Mouse (Mus musculus): ENCODE data around the gene Cux1. TPM values are rescaled to one million over a fixed set of nuclear protein-coding genes. Genes with fewer than 3 reads are reported as not detected.

Gene Cux1
- polyA plus RNA-seq, 1 experiment from 2014 or later = 146 TPM

- peaks cover 20% of the 10 kb centered on the region; the same call in 1 of the 2 replicates for H3K36me3 ChIP-seq
- H3K4me3 ChIP-seq = no peak overlapping the region
- H3K9ac ChIP-seq (replicated peaks) = no peak overlapping the region
- peaks cover 6% of the 10 kb centered on the region for H3K4me1 ChIP-seq
- 86% methylated on average over 6 of the region's 6 CpGs for WGBS
- ATAC-seq (replicated peaks) = no peak
- H3K4me2 ChIP-seq (replicated peaks) = no peak overlapping the region
- H3K9me3 ChIP-seq = no peaks in the 10 kb centered on the region
- H3K27ac ChIP-seq (replicated peaks) = peak overlapping the region; percentile 44; the same call in 1 of the 2 replicates
- no peaks in the 10 kb centered on the region for H3K27me3 ChIP-seq
Observed at GRCm38 (mm10) chr5:136362473-136363230, 204.6 kb downstream of the Cux1 start.

- no peak overlapping the region for H3K4me2 ChIP-seq (replicated peaks)
- H3K9ac ChIP-seq (replicated peaks) = no peak overlapping the region
- peaks cover 16% of the 10 kb centered on the region; the same call in 1 of the 2 replicates for H3K36me3 ChIP-seq
- ATAC-seq (replicated peaks) = no peak
- WGBS = 93% methylated on average over 5 of the region's 5 CpGs
- peaks cover 12% of the 10 kb centered on the region for H3K4me1 ChIP-seq
- H3K4me3 ChIP-seq = no peak overlapping the region
- no peaks in the 10 kb centered on the region for H3K9me3 ChIP-seq
- H3K27ac ChIP-seq (replicated peaks) = no peak overlapping the region
- no peaks in the 10 kb centered on the region for H3K27me3 ChIP-seq
Observed at GRCm38 (mm10) chr5:136362021-136362420, 205.3 kb downstream of the Cux1 start.

- peaks cover 42% of the 10 kb centered on the region for H3K4me1 ChIP-seq
- H3K36me3 ChIP-seq = peaks cover 15% of the 10 kb centered on the region; the same call in 1 of the 2 replicates
- no peak overlapping the region for H3K4me2 ChIP-seq (replicated peaks)
- WGBS = 28% methylated on average over 2 of the region's 2 CpGs
- H3K27me3 ChIP-seq = no peaks in the 10 kb centered on the region
- H3K4me3 ChIP-seq = no peak overlapping the region
- H3K9ac ChIP-seq (replicated peaks) = no peak overlapping the region
- H3K9me3 ChIP-seq = no peaks in the 10 kb centered on the region
- ATAC-seq (replicated peaks) = peak; percentile 69
- peak overlapping the region; percentile 72 for H3K27ac ChIP-seq (replicated peaks)
Observed at GRCm38 (mm10) chr5:136357227-136357626, 210.1 kb downstream of the Cux1 start.

- Histone ChIP-seq H3K36me3 (peaks cover 9% of the 10 kb centered on the region; the same call in 1 of the 2 replicates), H3K9ac (replicated peaks) (no peak overlapping the region), H3K4me1 (peaks cover 42% of the 10 kb centered on the region), H3K9me3 (no peaks in the 10 kb centered on the region), H3K27ac (replicated peaks) (peak overlapping the region; percentile 55), H3K27me3 (no peaks in the 10 kb centered on the region), H3K4me2 (replicated peaks) (no peak overlapping the region), H3K4me3 (no peak overlapping the region)
- ATAC-seq (replicated peaks) = no peak
- 88% methylated on average over 3 of the region's 3 CpGs for WGBS
Observed at GRCm38 (mm10) chr5:136355583-136356126, 211.6 kb downstream of the Cux1 start.

- no peaks in the 10 kb centered on the region for H3K27me3 ChIP-seq
- H3K4me2 ChIP-seq (replicated peaks) = no peak overlapping the region
- H3K4me3 ChIP-seq = no peak overlapping the region
- ATAC-seq (replicated peaks) = no peak
- no peaks in the 10 kb centered on the region for H3K9me3 ChIP-seq
- H3K9ac ChIP-seq (replicated peaks) = no peak overlapping the region
- H3K27ac ChIP-seq (replicated peaks) = no peak overlapping the region
- 50% methylated on average over 6 of the region's 6 CpGs for WGBS
- peaks cover 42% of the 10 kb centered on the region for H3K4me1 ChIP-seq
- H3K36me3 ChIP-seq = 0 out of 2 replicates have a peak, but pooled peaks cover 4% of the 10 kb centered on the region
Observed at GRCm38 (mm10) chr5:136354729-136355128, 212.6 kb downstream of the Cux1 start.

GRCm38 (mm10) chr5:136353114-136353513 is 214.2 kb downstream of the Cux1 start:
- H3K27me3 ChIP-seq = no peaks in the 10 kb centered on the region
- 0 out of 2 replicates have a peak overlapping the region, but pooled peaks have one; percentile 17 for H3K27ac ChIP-seq (replicated peaks)
- H3K9me3 ChIP-seq = no peaks in the 10 kb centered on the region
- H3K4me1 ChIP-seq = peaks cover 42% of the 10 kb centered on the region
- no peak overlapping the region for H3K9ac ChIP-seq (replicated peaks)
- ATAC-seq (replicated peaks) = no peak
- 16% methylated on average over 8 of the region's 8 CpGs for WGBS
- H3K4me2 ChIP-seq (replicated peaks) = no peak overlapping the region
- H3K36me3 ChIP-seq = 0 out of 2 replicates have a peak, but pooled peaks cover 2% of the 10 kb centered on the region
- no peak overlapping the region for H3K4me3 ChIP-seq

- no peak overlapping the region for H3K4me2 ChIP-seq (replicated peaks)
- ATAC-seq (replicated peaks) = no peak
- no peak overlapping the region for H3K27ac ChIP-seq (replicated peaks)
- 91% methylated on average over 15 of the region's 15 CpGs for WGBS
- no peak overlapping the region for H3K4me3 ChIP-seq
- H3K9ac ChIP-seq (replicated peaks) = no peak overlapping the region
- peaks cover 20% of the 10 kb centered on the region for H3K36me3 ChIP-seq
- H3K27me3 ChIP-seq = no peaks in the 10 kb centered on the region
- H3K9me3 ChIP-seq = no peaks in the 10 kb centered on the region
- no peaks in the 10 kb centered on the region for H3K4me1 ChIP-seq
Observed at GRCm38 (mm10) chr5:136343156-136343890, 224.0 kb downstream of the Cux1 start.

GRCm38 (mm10) chr5:136336798-136337527 is 230.3 kb downstream of the Cux1 start:
- no peak for ATAC-seq (replicated peaks)
- WGBS = 85% methylated on average over 4 of the region's 4 CpGs
- Histone ChIP-seq H3K36me3 (peaks cover 27% of the 10 kb centered on the region), H3K4me2 (replicated peaks) (no peak overlapping the region), H3K9me3 (no peaks in the 10 kb centered on the region), H3K4me3 (no peak overlapping the region), H3K27me3 (no peaks in the 10 kb centered on the region), H3K9ac (replicated peaks) (no peak overlapping the region), H3K27ac (replicated peaks) (no peak overlapping the region), H3K4me1 (no peaks in the 10 kb centered on the region)

GRCm38 (mm10) chr5:136335681-136336080 is 231.6 kb downstream of the Cux1 start:
- 88% methylated on average over 4 of the region's 4 CpGs for WGBS
- Histone ChIP-seq H3K27me3 (no peaks in the 10 kb centered on the region), H3K4me2 (replicated peaks) (no peak overlapping the region), H3K36me3 (peaks cover 27% of the 10 kb centered on the region), H3K9me3 (no peaks in the 10 kb centered on the region), H3K4me3 (no peak overlapping the region), H3K9ac (replicated peaks) (no peak overlapping the region), H3K4me1 (no peaks in the 10 kb centered on the region), H3K27ac (replicated peaks) (no peak overlapping the region)
- no peak for ATAC-seq (replicated peaks)

- Histone ChIP-seq H3K27ac (replicated peaks) (no peak overlapping the region), H3K4me1 (no peaks in the 10 kb centered on the region), H3K27me3 (no peaks in the 10 kb centered on the region), H3K4me3 (no peak overlapping the region), H3K36me3 (peaks cover 23% of the 10 kb centered on the region), H3K9ac (replicated peaks) (no peak overlapping the region), H3K4me2 (replicated peaks) (no peak overlapping the region), H3K9me3 (no peaks in the 10 kb centered on the region)
- ATAC-seq (replicated peaks) = no peak
- WGBS = 86% methylated on average over 4 of the region's 4 CpGs
Observed at GRCm38 (mm10) chr5:136334780-136335179, 232.5 kb downstream of the Cux1 start.

- ATAC-seq (replicated peaks) = no peak
- Histone ChIP-seq H3K9me3 (no peaks in the 10 kb centered on the region), H3K27me3 (no peaks in the 10 kb centered on the region), H3K9ac (replicated peaks) (no peak overlapping the region), H3K27ac (replicated peaks) (no peak overlapping the region), H3K4me2 (replicated peaks) (no peak overlapping the region), H3K36me3 (peaks cover 20% of the 10 kb centered on the region), H3K4me3 (no peak overlapping the region), H3K4me1 (no peaks in the 10 kb centered on the region)
- 78% methylated on average over 1 of the region's 1 CpGs for WGBS
Observed at GRCm38 (mm10) chr5:136334051-136334450, 233.2 kb downstream of the Cux1 start.
